Mouse (Mus musculus) kidney, adult 2 months (tissue): ENCODE data around the gene Il16.

Experiments
- CTCF ChIP-seq: fragments of 200-500 bp; conservative IDR thresholded peaks from 2 replicates; pipeline ENCODE4 v1.5.1; 2011; ENCODE audit warnings: low read depth, mild to moderate bottlenecking, control low read depth, low read length, moderate library complexity, mixed read lengths; ENCODE audit not compliant: insufficient read depth, insufficient read length
- POLR2A ChIP-seq: fragments of 200-500 bp; IDR thresholded peaks from one replicate; pipeline ENCODE4 v1.6.1; 2011; ENCODE audit warnings: low read depth, low read length, control low read depth

DNA sequence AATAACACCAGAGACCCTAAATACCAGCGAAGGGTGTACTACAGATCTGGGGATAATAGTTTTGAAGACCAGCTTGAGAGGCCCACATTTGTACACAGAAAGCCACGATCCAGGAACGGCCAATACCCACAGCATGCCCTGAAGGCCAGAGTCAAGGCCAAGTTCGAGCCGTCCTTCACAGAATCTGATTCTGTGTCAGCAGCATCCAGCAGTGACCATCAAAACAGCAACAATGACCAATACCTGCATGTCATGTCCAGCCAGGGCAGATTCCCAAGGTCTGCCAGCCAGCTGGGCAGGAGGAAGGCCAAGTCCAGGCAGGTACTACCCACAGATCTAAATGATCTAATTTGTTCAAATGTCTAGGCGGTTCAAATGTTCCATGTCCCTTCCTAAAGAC lies 122.9 kb downstream of the Il16 start:
- no peak for TF ChIP-seq POLR2A
- TF ChIP-seq CTCF, result no peak
